Comparison of ENCODE assay signal across 8 mouse cellular contexts in the genomic region with DNA sequence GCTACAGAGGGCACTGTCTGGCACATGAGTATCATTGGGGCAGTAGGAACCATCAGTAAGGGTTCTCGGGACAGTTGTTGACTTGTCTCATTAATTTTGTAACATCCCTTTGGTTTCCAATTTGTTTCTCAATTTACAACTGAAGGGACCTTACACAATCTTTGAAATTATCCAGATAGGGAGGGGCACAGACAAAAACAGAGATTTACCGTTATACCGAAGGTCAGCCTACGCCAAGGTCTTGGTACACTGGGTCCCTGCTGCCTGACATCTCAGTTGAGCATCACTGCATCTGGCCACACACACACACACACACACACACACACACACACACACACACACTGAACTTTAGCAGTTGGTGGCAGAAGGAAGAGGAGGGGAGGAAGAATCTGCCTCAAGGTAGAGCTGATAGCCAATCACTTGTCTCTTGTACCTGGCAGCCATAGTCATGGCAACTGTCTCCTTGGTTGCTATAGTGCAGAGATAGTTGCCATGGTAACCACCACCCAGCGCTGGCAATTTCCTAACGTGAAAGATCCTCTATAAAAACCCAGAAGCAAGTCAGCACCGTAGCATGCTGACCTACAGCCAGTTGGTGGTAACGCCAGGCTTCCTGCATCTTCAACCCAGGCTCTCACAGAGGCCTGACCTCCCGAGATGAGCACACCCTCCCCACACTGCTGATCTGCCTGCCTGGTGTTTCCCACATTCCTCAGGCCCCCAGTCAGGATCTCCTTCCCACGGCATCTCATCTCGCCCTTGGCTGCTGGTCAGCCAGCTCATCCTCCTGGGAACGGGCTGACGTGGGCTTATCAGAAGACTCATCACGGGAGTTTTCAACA. TPM values are rescaled to one million over a fixed set of nuclear protein-coding genes. Genes with fewer than 3 reads are reported as not detected.
DNase-seq lines count a peak whose midpoint lies in the region; ATAC-seq and TF ChIP-seq lines count a peak whose summit lies in the region.

No protein-coding gene starts in this region.

- no peak overlapping the region for H3K4me3 ChIP-seq in kidney, postnatal 0 days (replicated peaks; ENCODE audit: low read depth, low read length)
- H3K4me3 ChIP-seq in forebrain, embryonic 15.5 days, result 0 out of 2 replicates have a peak overlapping the region, but pooled peaks have one; percentile 15
- no peak overlapping the region for H3K4me3 ChIP-seq in hindbrain, embryonic 13.5 days
- peak overlapping the region; percentile 28 for H3K4me3 ChIP-seq in megakaryocyte, embryonic 14.5 days (replicated peaks)

- H3K27me3 ChIP-seq in kidney, postnatal 0 days (ENCODE audit: insufficient read depth, low read length), result no peaks in the 10 kb centered on the region
- no peaks in the 10 kb centered on the region for H3K27me3 ChIP-seq in forebrain, embryonic 15.5 days
- H3K27me3 ChIP-seq in hindbrain, embryonic 13.5 days, result no peaks in the 10 kb centered on the region
- H3K27me3 ChIP-seq in megakaryocyte, embryonic 14.5 days (replicated peaks), result peaks cover 12% of the 10 kb centered on the region

- H3K27ac ChIP-seq in kidney, postnatal 0 days, result no peak overlapping the region
- peak overlapping the region; percentile 91 for H3K27ac ChIP-seq in forebrain, embryonic 15.5 days (replicated peaks)
- peak overlapping the region; percentile 89 for H3K27ac ChIP-seq in hindbrain, embryonic 13.5 days

- no peaks in the 10 kb centered on the region for H3K36me3 ChIP-seq in kidney, postnatal 0 days (ENCODE audit: insufficient read depth, low read length)
- no peaks in the 10 kb centered on the region for H3K36me3 ChIP-seq in forebrain, embryonic 15.5 days
- H3K36me3 ChIP-seq in hindbrain, embryonic 13.5 days, result no peaks in the 10 kb centered on the region
- no peaks in the 10 kb centered on the region for H3K36me3 ChIP-seq in megakaryocyte, embryonic 14.5 days (replicated peaks; ENCODE audit: low read length)

- H3K9ac ChIP-seq in kidney, postnatal 0 days (ENCODE audit: low read depth, low read length), result no peak overlapping the region
- H3K9ac ChIP-seq in forebrain, embryonic 15.5 days (replicated peaks), result 0 out of 2 replicates have a peak overlapping the region, but pooled peaks have one; percentile 13
- peak overlapping the region; percentile 57; the same call in 1 of the 2 replicates for H3K9ac ChIP-seq in hindbrain, embryonic 13.5 days

- DNase-seq in kidney, postnatal 0 days (ENCODE audit: low spot score), result no peak
- no peak for DNase-seq in kidney, postnatal 4 days
- peak; percentile 92 for DNase-seq in NIH3T3 (ENCODE audit: low read depth)
- DNase-seq in telencephalon, adult 2 months (ENCODE audit: low read depth, low spot score), result peak; percentile 93
- no peak for DNase-seq in ovary, postnatal 36 days (ENCODE audit: low spot score)

- H3K9me3 ChIP-seq in kidney, postnatal 0 days (replicated peaks; ENCODE audit: low read length), result no peaks in the 10 kb centered on the region
- no peaks in the 10 kb centered on the region for H3K9me3 ChIP-seq in forebrain, embryonic 15.5 days
- H3K9me3 ChIP-seq in hindbrain, embryonic 13.5 days, result no peaks in the 10 kb centered on the region
- H3K9me3 ChIP-seq in megakaryocyte, embryonic 14.5 days, result 0 out of 2 replicates have a peak, but pooled peaks cover 7% of the 10 kb centered on the region

- no peak overlapping the region for H3K4me2 ChIP-seq in kidney, postnatal 0 days (ENCODE audit: low read length)
- H3K4me2 ChIP-seq in forebrain, embryonic 15.5 days (replicated peaks), result peak overlapping the region; percentile 34
- H3K4me2 ChIP-seq in hindbrain, embryonic 13.5 days, result peak overlapping the region; percentile 46

- H3K4me1 ChIP-seq in kidney, postnatal 0 days (replicated peaks; ENCODE audit: insufficient read depth, low read length), result peaks cover 7% of the 10 kb centered on the region; the same call in 1 of the 2 replicates
- H3K4me1 ChIP-seq in forebrain, embryonic 15.5 days, result peaks cover 16% of the 10 kb centered on the region
- peaks cover 26% of the 10 kb centered on the region for H3K4me1 ChIP-seq in hindbrain, embryonic 13.5 days (replicated peaks)
- peaks cover 26% of the 10 kb centered on the region for H3K4me1 ChIP-seq in megakaryocyte, embryonic 14.5 days

- ATAC-seq in kidney, postnatal 0 days (replicated peaks; ENCODE audit: low FRiP score, low read depth), result 0 out of 2 replicates have a peak, but pooled peaks have one; percentile 17
- peak; percentile 92 for ATAC-seq in forebrain, embryonic 15.5 days (replicated peaks)
- peak; percentile 94 for ATAC-seq in hindbrain, embryonic 13.5 days (ENCODE audit: low FRiP score)

- TF ChIP-seq CTCF in kidney, postnatal 0 days (IDR thresholded peaks at IDR 0.05; ENCODE audit: low read depth), result no peak

- WGBS in kidney, postnatal 0 days, result 40% methylated on average over 14 of the region's 14 CpGs
- 47% methylated on average over 14 of the region's 14 CpGs for WGBS in forebrain, embryonic 15.5 days
- WGBS in hindbrain, embryonic 13.5 days, result 40% methylated on average over 14 of the region's 14 CpGs

RNA-seq across cellular contexts. Expression of gene H13, which starts 15.2 kb away (rescaled TPM):
- 160 and 162 TPM in 2 replicates for polyA plus RNA-seq in kidney, postnatal 0 days (2015; fragmentation: Nextera tagmentation; extraction: Ambion mirVana)
- polyA plus RNA-seq in forebrain, embryonic 15.5 days (2015; fragmentation: Nextera tagmentation; extraction: Ambion mirVana), result 159 and 164 TPM in 2 replicates
- 168 and 169 TPM in 2 replicates for polyA plus RNA-seq in hindbrain, embryonic 13.5 days (2015; fragmentation: Nextera tagmentation; extraction: Ambion mirVana)
- polyA plus RNA-seq in megakaryocyte, embryonic 14.5 days (2012; ENCODE audit: insufficient read depth, low replicate concordance), result 88.7 and 308 TPM in 2 replicates

RNA-seq across cellular contexts. Expression of gene Rem1, which starts 27.3 kb away (rescaled TPM):
- polyA plus RNA-seq in kidney, postnatal 0 days (2015; fragmentation: Nextera tagmentation; extraction: Ambion mirVana), result 48.3 and 55.1 TPM in 2 replicates
- polyA plus RNA-seq in forebrain, embryonic 15.5 days (2015; fragmentation: Nextera tagmentation; extraction: Ambion mirVana), result 0.36 and 0.62 TPM in 2 replicates
- 0.30 and 0.57 TPM in 2 replicates for polyA plus RNA-seq in hindbrain, embryonic 13.5 days (2015; fragmentation: Nextera tagmentation; extraction: Ambion mirVana)
- polyA plus RNA-seq in megakaryocyte, embryonic 14.5 days (2012; ENCODE audit: insufficient read depth, low replicate concordance), result not detected in 2 replicates

RNA-seq across cellular contexts. Expression of gene Defb25, which starts 31.2 kb away (rescaled TPM):
- polyA plus RNA-seq in kidney, postnatal 0 days (2015; fragmentation: Nextera tagmentation; extraction: Ambion mirVana), result 26.4 and 39.6 TPM in 2 replicates
- polyA plus RNA-seq in forebrain, embryonic 15.5 days (2015; fragmentation: Nextera tagmentation; extraction: Ambion mirVana), result not detected in 2 replicates
- not detected in 2 replicates for polyA plus RNA-seq in hindbrain, embryonic 13.5 days (2015; fragmentation: Nextera tagmentation; extraction: Ambion mirVana)
- polyA plus RNA-seq in megakaryocyte, embryonic 14.5 days (2012; ENCODE audit: insufficient read depth, low replicate concordance), result not detected in 2 replicates

RNA-seq across cellular contexts. Expression of gene Mcts2, which starts 32.7 kb away (rescaled TPM):
- polyA plus RNA-seq in kidney, postnatal 0 days (2015; fragmentation: Nextera tagmentation; extraction: Ambion mirVana), result 33.9 and 36.6 TPM in 2 replicates
- polyA plus RNA-seq in forebrain, embryonic 15.5 days (2015; fragmentation: Nextera tagmentation; extraction: Ambion mirVana), result 33.6 and 34.4 TPM in 2 replicates
- 39.4 and 47.2 TPM in 2 replicates for polyA plus RNA-seq in hindbrain, embryonic 13.5 days (2015; fragmentation: Nextera tagmentation; extraction: Ambion mirVana)
- not detected in 2 replicates for polyA plus RNA-seq in megakaryocyte, embryonic 14.5 days (2012; ENCODE audit: insufficient read depth, low replicate concordance)

RNA-seq across cellular contexts. Expression of gene Defb36, which starts 50.0 kb away (rescaled TPM):
- polyA plus RNA-seq in kidney, postnatal 0 days (2015; fragmentation: Nextera tagmentation; extraction: Ambion mirVana), result 2.1 and 3.6 TPM in 2 replicates
- polyA plus RNA-seq in forebrain, embryonic 15.5 days (2015; fragmentation: Nextera tagmentation; extraction: Ambion mirVana), result not detected in 2 replicates
- not detected in 2 replicates for polyA plus RNA-seq in hindbrain, embryonic 13.5 days (2015; fragmentation: Nextera tagmentation; extraction: Ambion mirVana)
- polyA plus RNA-seq in megakaryocyte, embryonic 14.5 days (2012; ENCODE audit: insufficient read depth, low replicate concordance), result not detected in 2 replicates

Comparison
In these comparisons a context has a peak if more than half of its experiments do, and no peak if none do; other contexts are left out.
1. ATAC-seq: peak in every context shown above with its lines; median percentile 94 in hindbrain, embryonic 13.5 days; 92 in forebrain, embryonic 15.5 days; 17 in kidney, postnatal 0 days.
2. DNase-seq: peak in NIH3T3 (single experiment) and telencephalon, adult 2 months (single experiment); none in kidney, postnatal 0 days (single experiment), kidney, postnatal 4 days (0 of 2) and ovary, postnatal 36 days (single experiment).
3. H3K4me3 ChIP-seq: peak in forebrain, embryonic 15.5 days (single experiment) and megakaryocyte, embryonic 14.5 days (single experiment); none in kidney, postnatal 0 days (single experiment) and hindbrain, embryonic 13.5 days (single experiment).
4. RNA of gene Rem1, which starts 27.3 kb away (polyA plus RNA-seq): 48.3 to 55.1 TPM in kidney, postnatal 0 days; 0.36 to 0.62 TPM in forebrain, embryonic 15.5 days, 0.30 to 0.57 TPM in hindbrain, embryonic 13.5 days and not detected in megakaryocyte, embryonic 14.5 days; every median in the first group is over 10 times any median in the second.
5. RNA of gene Defb25, which starts 31.2 kb away (polyA plus RNA-seq): 26.4 to 39.6 TPM in kidney, postnatal 0 days; not detected in forebrain, embryonic 15.5 days, not detected in hindbrain, embryonic 13.5 days and not detected in megakaryocyte, embryonic 14.5 days; every median in the first group is over 10 times any median in the second.